Mouse (Mus musculus): ENCODE data around the gene Dhrs7c. TPM values are rescaled to one million over a fixed set of nuclear protein-coding genes. Genes with fewer than 3 reads are reported as not detected.
A peak's percentile ranks its signal among the peaks of the same experiment; 100 is the strongest.

The Dhrs7c gene
- total RNA-seq (2021), result under 1 TPM in 1 of 2 experiments, not detected in 1; 0.98 TPM

GRCm38 (mm10) chr11:67797931-67798330 lies at the start of gene Dhrs7c:
Gene Dhrs7c (plus strand): TSS chr11:67798187.
- intact Hi-C loops (cut with DNase I), result no loop called here
- peak; percentile 24 for DNase-seq

- intact Hi-C loops (cut with DNase I), result no loop called here
- DNase-seq, result no peak
Measured at GRCm38 (mm10) chr11:67756287-67756686, 41.7 kb upstream of the Dhrs7c start.

- no peak for DNase-seq
- intact Hi-C loops (cut with DNase I), result no loop called here
Measured at GRCm38 (mm10) chr11:67757373-67758167, 40.4 kb upstream of the Dhrs7c start.

DNA sequence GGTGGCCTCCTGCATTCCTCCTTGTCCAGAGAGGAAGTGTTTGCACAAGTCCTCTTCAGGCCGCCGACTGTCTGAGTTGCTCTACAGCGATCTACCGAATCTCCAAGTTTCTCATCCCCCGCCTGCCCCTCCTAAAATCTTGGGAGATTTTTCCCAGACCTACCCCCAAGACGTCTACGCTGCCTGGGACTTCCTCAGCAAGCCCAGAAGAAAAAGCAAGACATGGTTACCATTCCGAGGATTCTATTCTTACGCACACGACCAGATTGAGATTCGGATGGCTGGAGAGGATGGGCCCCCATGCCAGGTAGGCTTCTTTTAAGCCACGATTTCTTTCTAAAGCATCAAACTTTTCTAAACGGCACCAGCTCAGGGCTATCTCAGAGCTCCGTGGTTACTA lies 26.9 kb upstream of the Dhrs7c start, which contains the start of gene Glp2r:
Gene Glp2r, minus strand, starts transcription at position 101 of the 400 bp plus-strand sequence.
- intact Hi-C loops (cut with DNase I), result no loop called here
- DNase-seq, result no peak

GRCm38 (mm10) chr11:67771691-67772090 lies 26.3 kb upstream of the Dhrs7c start:
- intact Hi-C loops (cut with DNase I), result no loop called here
- DNase-seq, result no peak

- intact Hi-C loops (cut with DNase I), result no loop called here
- DNase-seq, result peak; percentile 76
Measured at GRCm38 (mm10) chr11:67772577-67772976, 25.4 kb upstream of the Dhrs7c start.

- intact Hi-C loops (cut with DNase I), result no loop called here
Measured at GRCm38 (mm10) chr11:67774379-67774778, 23.6 kb upstream of the Dhrs7c start, which contains the start of gene Gsg1l2. Gene Gsg1l2 (plus strand): TSS chr11:67774608.

GRCm38 (mm10) chr11:67790182-67790581 lies 7.8 kb upstream of the Dhrs7c start:
- intact Hi-C loops (cut with DNase I), result no loop called here

More at GRCm38 (mm10) chr11:67774379-67774778, 23.6 kb upstream of the Dhrs7c start, which contains the start of gene Gsg1l2:
- peak; percentile 83 for DNase-seq

GRCm38 (mm10) chr11:67800130-67800723 lies 2.2 kb downstream of the Dhrs7c start:
- intact Hi-C loops (cut with DNase I), result no loop called here
- no peak for DNase-seq

More at GRCm38 (mm10) chr11:67790182-67790581, 7.8 kb upstream of the Dhrs7c start:
- DNase-seq, result no peak

GRCm38 (mm10) chr11:67801169-67801568 lies 3.2 kb downstream of the Dhrs7c start:
- no peak for DNase-seq
- intact Hi-C loops (cut with DNase I), result no loop called here

GRCm38 (mm10) chr11:67805538-67805937 lies 7.6 kb downstream of the Dhrs7c start:
- intact Hi-C loops (cut with DNase I), result no loop called here
- DNase-seq, result no peak

DNA sequence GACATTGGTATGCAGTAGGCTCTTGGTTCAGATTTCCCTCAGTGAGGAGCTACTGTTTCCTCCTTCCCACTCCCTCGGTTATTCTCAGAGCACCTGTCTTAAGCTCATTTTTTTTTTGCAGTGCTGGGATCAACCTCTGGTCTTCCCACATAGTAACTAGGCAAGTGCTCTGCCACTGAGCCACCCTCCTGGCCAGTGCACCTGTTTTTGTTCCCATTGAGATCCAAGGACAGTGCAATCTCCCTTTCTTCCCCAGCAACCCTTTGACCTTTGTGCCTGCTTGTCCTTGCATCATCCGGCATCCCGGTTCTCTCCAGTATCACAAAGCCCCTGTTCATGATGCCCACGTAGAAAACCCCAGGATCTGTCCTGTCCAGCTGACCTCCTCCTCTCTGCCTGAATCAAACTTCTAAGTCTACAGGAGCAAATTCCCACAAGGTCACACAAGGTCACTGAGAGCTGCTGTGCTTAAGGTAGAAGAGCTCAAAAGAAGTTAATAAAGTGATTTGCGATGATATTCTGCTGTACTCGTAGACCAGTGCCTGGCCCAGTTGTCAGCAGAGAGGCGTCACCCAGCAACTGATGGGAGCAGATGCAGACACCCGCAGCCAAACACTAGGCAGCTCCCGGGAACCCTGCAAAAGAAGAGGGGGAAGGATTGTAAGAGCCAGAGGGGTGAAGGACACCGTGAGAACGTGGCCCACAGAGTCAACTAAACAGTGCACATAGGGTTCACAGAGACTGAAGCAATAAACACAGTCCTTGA lies 9.0 kb downstream of the Dhrs7c start:
- no peak for DNase-seq
- intact Hi-C loops (cut with DNase I), result no loop called here

GRCm38 (mm10) chr11:67808051-67808450 lies 10.1 kb downstream of the Dhrs7c start:
- DNase-seq, result no peak
- intact Hi-C loops (cut with DNase I), result no loop called here

DNA sequence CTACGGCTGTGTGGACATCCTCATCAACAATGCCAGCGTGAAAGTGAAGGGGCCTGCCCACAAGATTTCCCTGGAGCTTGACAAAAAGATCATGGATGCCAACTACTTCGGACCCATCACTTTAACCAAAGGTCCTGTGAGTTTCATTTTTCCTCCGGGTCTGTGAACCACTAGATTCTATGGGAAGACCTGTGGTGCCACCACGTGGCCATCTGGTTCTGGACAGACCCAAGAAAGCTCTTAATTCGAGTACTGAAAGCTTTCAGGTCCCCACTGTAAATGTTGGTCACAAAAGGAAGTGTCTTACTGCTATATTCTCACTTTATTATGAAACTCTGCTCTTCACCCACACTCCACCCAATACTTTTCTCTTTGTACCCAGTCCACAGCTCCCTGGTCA lies 13.5 kb downstream of the Dhrs7c start:
- intact Hi-C loops (cut with DNase I), result loop anchor here (10.0 kb wide), 1 partner anchor 153 kb away; the partner anchor contains the start of genes Cfap52 and Stx8
- DNase-seq, result peak; percentile 24

- peak; percentile 45 for DNase-seq
- intact Hi-C loops (cut with DNase I), result loop anchor here (5.0 to 10.0 kb wide), 4 partner anchors 65 to 588 kb away; partner anchors contain the start of genes Cfap52, Stx8 and Usp43
Measured at GRCm38 (mm10) chr11:67819604-67820003, 21.6 kb downstream of the Dhrs7c start.

GRCm38 (mm10) chr11:67820221-67820620 lies 22.2 kb downstream of the Dhrs7c start:
- intact Hi-C loops (cut with DNase I), result loop anchor here (5.0 to 10.0 kb wide), 2 partner anchors 65 to 102 kb away; partner anchors contain the start of gene Usp43

GRCm38 (mm10) chr11:67821560-67821959 lies 23.6 kb downstream of the Dhrs7c start:
- DNase-seq, result peak; percentile 29
- intact Hi-C loops (cut with DNase I), result loop anchor here (5.0 to 10.0 kb wide), 2 partner anchors 63 to 101 kb away; partner anchors contain the start of gene Usp43

More at GRCm38 (mm10) chr11:67820221-67820620, 22.2 kb downstream of the Dhrs7c start:
- DNase-seq, result peak; percentile 52

DNA sequence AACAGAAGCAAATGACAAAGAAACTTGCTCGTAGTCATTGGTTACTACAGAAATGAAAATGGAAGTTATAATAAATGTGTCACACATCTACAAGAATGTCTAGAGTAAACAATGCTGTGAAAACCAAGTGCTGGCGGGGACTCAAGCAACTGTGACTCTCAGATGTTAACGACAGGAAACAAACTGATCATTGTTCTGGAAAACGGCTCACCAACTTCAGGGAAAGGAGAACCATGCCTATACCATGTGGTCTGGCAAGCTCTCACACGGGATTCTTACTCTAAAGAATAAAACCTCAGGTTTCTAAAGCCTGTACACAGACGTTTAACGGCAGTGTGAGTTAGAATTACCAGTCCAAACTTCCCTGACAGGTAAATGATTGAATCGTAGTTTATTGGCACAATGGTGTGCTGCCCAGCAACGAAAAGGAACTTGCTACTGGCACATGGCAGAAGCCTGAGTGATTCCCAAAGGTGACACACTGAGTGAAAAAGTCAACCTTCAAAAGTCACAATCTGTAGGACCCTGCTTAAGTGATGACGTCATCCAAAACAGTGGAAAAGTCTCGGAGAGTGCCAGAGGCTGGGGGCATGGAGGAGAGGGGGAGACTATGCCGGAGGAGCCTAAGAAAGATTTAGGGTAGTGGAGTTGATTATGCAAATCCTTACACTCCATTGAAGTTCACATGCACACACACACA lies 30.5 kb downstream of the Dhrs7c start:
- intact Hi-C loops (cut with DNase I), result loop anchor here (10.0 kb wide), 1 partner anchor 56 kb away; no protein-coding TSS in a partner anchor

GRCm38 (mm10) chr11:67829530-67829929 lies 31.5 kb downstream of the Dhrs7c start:
- no peak for DNase-seq
- intact Hi-C loops (cut with DNase I), result loop anchor here (10.0 kb wide), 1 partner anchor 55 kb away; no protein-coding TSS in a partner anchor

More for the DNA sequence above, 30.5 kb downstream of the Dhrs7c start:
- DNase-seq, result no peak

GRCm38 (mm10) chr11:67831820-67832219 lies 33.8 kb downstream of the Dhrs7c start:
- intact Hi-C loops (cut with DNase I), result no loop called here
- peak; percentile 24 for DNase-seq

All from left cerebral cortex, postnatal 4 days (tissue).